Mouse (Mus musculus) bone marrow, adult 2 months (tissue): ENCODE measurements around the gene Gm45716. TPM values are rescaled to one million over a fixed set of nuclear protein-coding genes. Genes with fewer than 3 reads are reported as not detected.

Experiments used
- H3K27ac ChIP-seq: fragments of 200-500 bp; 2 replicates; pipeline ENCODE4 v1.5.1; 2012; ENCODE audit warnings: low read depth, mild to moderate bottlenecking, control low read depth, inconsistent platforms, low read length; ENCODE audit not compliant: control insufficient read depth, poor library complexity, insufficient read depth
- H3K4me1 ChIP-seq: fragments of 200-500 bp; 2 replicates; pipeline ENCODE4 v1.6.1; 2011; ENCODE audit warnings: low read length; ENCODE audit not compliant: control insufficient read depth, insufficient read depth
- H3K4me3 ChIP-seq: fragments of 200-500 bp; replicated peaks from 2 replicates; pipeline ENCODE3; 2011; ENCODE audit warnings: mild to moderate bottlenecking, low read depth, low read length, control low read depth; ENCODE audit not compliant: control insufficient read depth
- CTCF ChIP-seq: fragments of 200-500 bp; IDR thresholded peaks from 2 replicates; pipeline ENCODE4 v1.5.1; 2011; ENCODE audit warnings: low read length, control low read depth; ENCODE audit not compliant: control insufficient read depth, insufficient read depth
- POLR2A ChIP-seq: fragments of 200-500 bp; IDR thresholded peaks from 2 replicates; pipeline ENCODE4 v1.6.1; 2011; ENCODE audit warnings: low read depth, mild to moderate bottlenecking, control low read depth, low read length, borderline replicate concordance; ENCODE audit not compliant: control insufficient read depth
- WGBS: fragments of 180-500 bp; shearing (Covaris S2); methylation state at CpG from one replicate; pipeline ENCODE4 v1.1.7; 2018; 5-methylcytosine and 5-hydroxymethylcytosine counted together
- polyA plus RNA-seq: library from polyadenylated mRNA; stranded (reverse); fragments of >200 nt; gene quantifications from 2 replicates; pipeline ENCODE4 v1.2.4, GENCODE M21; 2011; ENCODE audit warnings: low replicate concordance; ENCODE audit not compliant: missing spikeins, insufficient read depth, insufficient read length

Gm45716 gene
- polyA plus RNA-seq, 1 experiment, result 3.2 TPM

GRCm38 (mm10) chr11:90284079-90284478 lies 96.6 kb downstream of the Gm45716 start:
- 49% methylated on average over 2 of the region's 2 CpGs for WGBS
- TF ChIP-seq CTCF (no peak), POLR2A (no peak)
- no peak overlapping the region for H3K27ac ChIP-seq

GRCm38 (mm10) chr11:90284623-90285022 lies 97.1 kb downstream of the Gm45716 start:
- no peak overlapping the region for H3K4me3 ChIP-seq
- TF ChIP-seq POLR2A (no peak), CTCF (no peak)
- no peaks in the 10 kb centered on the region for H3K4me1 ChIP-seq
- 68% methylated on average over 4 of the region's 4 CpGs for WGBS
- H3K27ac ChIP-seq, result no peak overlapping the region

More at GRCm38 (mm10) chr11:90284079-90284478, 96.6 kb downstream of the Gm45716 start:
- H3K4me3 ChIP-seq, result no peak overlapping the region
- H3K4me1 ChIP-seq, result no peaks in the 10 kb centered on the region

GRCm38 (mm10) chr11:90286550-90287154 lies 99.2 kb downstream of the Gm45716 start:
- Histone ChIP-seq H3K4me3 (no peak overlapping the region), H3K4me1 (no peaks in the 10 kb centered on the region), H3K27ac (no peak overlapping the region)
- TF ChIP-seq POLR2A (no peak), CTCF (no peak)
- 65% methylated on average over 6 of the region's 6 CpGs for WGBS

- Histone ChIP-seq H3K27ac (no peak overlapping the region), H3K4me1 (no peaks in the 10 kb centered on the region), H3K4me3 (no peak overlapping the region)
- TF ChIP-seq CTCF (no peak), POLR2A (no peak)
- 74% methylated on average over 4 of the region's 4 CpGs for WGBS
Observed at GRCm38 (mm10) chr11:90291156-90291555, 103.7 kb downstream of the Gm45716 start.

GRCm38 (mm10) chr11:90292766-90293165 lies 105.3 kb downstream of the Gm45716 start:
- no peak overlapping the region for H3K4me3 ChIP-seq
- no peak for TF ChIP-seq POLR2A
- no peak for TF ChIP-seq CTCF
- no peak overlapping the region for H3K27ac ChIP-seq
- H3K4me1 ChIP-seq, result no peaks in the 10 kb centered on the region

- H3K4me3 ChIP-seq, result no peak overlapping the region
- no peak overlapping the region for H3K27ac ChIP-seq
- 75% methylated on average over 2 of the region's 2 CpGs for WGBS
- H3K4me1 ChIP-seq, result no peaks in the 10 kb centered on the region
- TF ChIP-seq CTCF (no peak), POLR2A (no peak)
Observed at GRCm38 (mm10) chr11:90294622-90295021, 107.1 kb downstream of the Gm45716 start.

Other genes starting within 250 kb of the Gm45716 start
- gene Pctp, start 184.8 kb upstream of the Gm45716 start, polyA plus RNA-seq, result 7.7 and 9.9 TPM in 2 replicates
- gene Tmem100, start 157.3 kb upstream of the Gm45716 start, polyA plus RNA-seq, result 1.1 TPM in 1 of 2 replicates, not detected in the other
- gene Mmd, start 61.8 kb downstream of the Gm45716 start, polyA plus RNA-seq, result 11.0 and 17.0 TPM in 2 replicates
- 1.5 and 6.2 TPM in 2 replicates for gene Hlf, start 203.2 kb downstream of the Gm45716 start, polyA plus RNA-seq